Mouse (Mus musculus) testis, postnatal 10 days (tissue): ENCODE results near the gene Insl5.

Source experiments
- DNase-seq: peaks from one replicate; pipeline ENCODE4 v3.0.0; 2021; ENCODE audit warnings: low spot score

Gene Insl5

DNA sequence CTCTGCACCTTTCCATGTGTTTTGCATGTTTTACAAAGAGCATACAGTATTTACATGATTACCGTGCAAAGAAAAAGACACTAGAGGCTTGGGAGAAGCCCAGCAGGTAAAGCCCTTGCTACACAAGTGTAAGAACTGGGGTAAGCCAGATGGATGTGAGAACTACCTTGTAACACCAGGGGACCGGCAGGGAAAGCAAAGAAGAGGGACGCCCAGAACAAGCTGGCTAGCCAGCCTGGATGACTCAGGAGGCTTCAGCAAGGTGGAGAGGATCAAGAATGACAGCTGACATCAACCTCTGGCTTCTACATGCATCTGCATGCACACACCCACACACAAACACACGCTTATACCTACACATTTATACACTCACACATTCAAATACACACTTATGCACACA is 36.6 kb downstream of the Insl5 start:
- DNase-seq: no peak

DNA sequence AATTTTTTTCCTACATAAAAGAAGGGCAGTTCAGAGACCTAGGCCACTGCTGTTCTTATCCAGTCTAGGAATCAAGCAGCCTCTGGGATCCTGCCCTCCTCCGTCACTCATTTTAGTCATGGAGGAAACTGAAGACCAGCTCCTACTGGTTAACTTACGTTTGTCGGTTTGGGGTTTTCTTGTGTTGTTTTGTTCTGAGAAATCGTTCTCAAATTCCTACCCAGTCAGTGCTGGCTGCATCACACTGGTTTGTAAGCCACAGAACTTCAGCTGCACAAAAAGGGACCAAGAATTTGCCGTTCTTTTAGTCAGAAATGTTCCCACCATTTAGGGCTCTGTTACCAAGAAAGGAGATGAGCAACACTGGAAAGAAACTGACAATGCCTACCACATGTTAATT is 37.3 kb downstream of the Insl5 start:
- DNase-seq: no peak

DNA sequence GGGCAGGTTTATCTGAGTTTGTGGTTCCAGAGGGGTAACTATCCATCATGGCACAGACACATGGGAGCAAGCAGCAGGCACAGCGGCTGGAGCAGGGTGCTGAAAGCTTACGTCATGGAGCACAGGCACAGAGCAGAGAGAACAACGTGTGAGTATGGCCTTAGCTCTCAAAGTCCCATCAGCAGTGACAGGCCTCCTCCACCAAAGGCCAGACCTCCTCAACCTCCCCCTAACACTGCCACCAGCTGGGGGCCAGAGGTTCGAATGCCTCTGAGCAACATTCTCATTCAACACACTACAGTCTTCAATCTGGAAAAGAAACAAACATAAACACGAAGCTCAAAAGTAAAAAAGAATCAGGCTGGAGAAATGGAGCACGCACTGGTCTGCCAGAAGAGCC is 38.1 kb downstream of the Insl5 start:
- no peak for DNase-seq

DNA sequence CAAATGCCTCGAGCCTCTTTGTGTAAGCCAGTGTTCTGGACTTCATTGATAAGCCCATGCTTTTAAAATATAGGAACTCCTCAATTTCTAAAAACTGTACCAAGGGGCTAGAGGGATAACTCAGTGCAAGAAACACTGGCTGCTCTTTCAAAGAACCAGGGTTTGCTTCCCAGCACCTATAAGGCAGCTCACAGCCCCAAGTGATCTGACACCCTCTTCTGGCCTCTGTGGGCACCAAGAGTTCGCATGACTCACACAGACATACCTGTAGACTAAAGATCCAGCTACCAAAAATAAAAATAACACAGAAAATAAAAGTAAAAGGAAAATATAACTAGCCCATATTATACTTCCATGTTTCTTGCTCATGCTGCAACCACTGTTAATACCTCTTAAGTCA is 38.9 kb downstream of the Insl5 start:
- no peak for DNase-seq

DNA sequence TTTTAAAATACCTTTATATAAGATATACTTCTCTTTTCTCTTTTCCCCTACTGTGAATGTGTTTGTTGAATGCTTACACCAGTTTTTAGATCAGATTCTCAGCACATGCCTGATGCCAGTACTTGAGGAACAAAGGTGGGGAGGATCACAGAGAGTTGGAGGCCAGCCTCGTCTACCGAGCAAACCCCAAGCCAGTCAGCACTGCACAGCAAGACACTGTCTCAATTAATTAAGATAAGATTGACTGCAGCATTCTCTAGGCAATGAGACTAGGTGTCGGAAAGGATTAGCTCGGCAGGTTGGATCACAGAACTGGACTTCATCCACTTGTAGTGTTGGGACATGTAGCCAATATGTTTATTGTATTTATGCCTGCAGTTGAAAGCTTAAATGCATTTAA is 39.3 kb downstream of the Insl5 start:
- DNase-seq: no peak

DNA sequence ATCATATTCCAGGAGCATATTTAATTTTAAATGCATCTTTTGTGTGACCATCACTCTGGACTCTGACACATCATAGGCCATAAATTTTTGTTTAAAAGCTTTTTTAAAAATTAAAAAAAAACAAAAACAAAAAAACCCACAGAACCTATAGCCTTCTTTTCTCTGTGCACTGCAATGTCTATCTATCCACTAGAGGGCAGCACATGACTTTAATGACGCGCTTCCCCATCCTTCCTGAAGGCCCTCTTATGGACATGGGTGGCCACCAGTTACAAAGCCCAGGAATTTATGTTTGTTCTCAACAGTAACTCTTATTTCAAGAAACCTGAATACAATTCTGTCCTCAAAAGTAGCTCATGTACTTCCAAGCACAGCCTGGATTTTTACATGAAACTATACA is 39.7 kb downstream of the Insl5 start:
- peak; percentile 57 for DNase-seq

DNA sequence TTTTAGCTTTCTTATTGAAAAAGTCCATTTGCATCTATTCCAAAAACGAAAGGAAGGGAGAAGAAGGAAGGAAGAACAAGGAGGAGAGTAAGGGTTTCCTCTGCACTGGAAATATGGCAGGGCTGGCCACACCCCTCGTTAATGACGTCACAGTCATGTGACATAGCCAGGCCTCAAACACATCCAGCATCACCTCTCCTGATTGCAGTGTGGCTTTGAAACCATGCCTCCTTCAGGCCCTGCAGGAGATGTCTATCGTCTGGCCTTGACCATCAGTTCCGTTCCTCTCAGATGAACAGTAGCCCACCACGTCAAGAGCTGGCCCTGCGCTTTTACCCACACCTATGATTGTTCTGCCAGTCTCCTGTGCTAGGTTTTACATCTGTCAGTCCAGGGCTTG is 40.5 kb downstream of the Insl5 start:
- no peak for DNase-seq

DNA sequence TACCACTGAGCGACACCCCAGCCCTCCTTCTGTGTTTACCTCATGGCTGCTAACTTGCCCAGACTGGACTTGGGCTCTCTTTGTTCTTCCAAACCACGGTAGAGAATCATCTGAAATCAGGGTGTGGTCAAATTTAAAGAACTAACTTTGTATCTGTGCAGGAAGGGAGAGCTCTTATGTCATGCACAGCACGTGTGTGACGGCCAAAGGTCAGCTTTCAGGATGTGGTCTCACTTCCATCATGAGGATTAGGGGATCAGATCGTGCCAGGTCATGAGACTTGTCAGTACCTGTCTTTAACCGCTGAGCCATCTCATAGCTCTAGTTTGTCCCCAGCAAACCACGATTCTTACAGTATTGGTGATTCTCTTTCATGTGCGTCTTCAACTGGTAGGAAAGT is 44.9 kb downstream of the Insl5 start:
- DNase-seq: no peak

DNA sequence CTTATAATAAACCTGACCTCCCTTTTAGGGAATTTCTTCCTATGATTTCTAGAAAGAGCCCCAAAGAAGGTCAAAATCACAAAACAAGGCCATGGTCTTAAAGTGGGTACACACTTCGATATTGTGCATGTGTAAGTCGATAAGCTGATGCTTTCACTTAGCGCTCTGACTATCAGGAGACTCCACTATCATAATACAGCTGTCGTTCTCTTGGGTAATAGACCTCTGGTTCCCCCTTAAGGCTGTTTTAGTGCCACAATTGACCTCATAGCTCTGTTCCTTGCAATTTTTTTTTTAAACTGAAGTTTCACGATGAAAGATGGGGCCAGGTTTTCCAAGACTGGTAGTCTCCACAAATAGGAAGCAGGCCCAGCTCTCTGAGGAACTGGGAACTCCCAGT is 47.3 kb downstream of the Insl5 start:
- DNase-seq: no peak

DNA sequence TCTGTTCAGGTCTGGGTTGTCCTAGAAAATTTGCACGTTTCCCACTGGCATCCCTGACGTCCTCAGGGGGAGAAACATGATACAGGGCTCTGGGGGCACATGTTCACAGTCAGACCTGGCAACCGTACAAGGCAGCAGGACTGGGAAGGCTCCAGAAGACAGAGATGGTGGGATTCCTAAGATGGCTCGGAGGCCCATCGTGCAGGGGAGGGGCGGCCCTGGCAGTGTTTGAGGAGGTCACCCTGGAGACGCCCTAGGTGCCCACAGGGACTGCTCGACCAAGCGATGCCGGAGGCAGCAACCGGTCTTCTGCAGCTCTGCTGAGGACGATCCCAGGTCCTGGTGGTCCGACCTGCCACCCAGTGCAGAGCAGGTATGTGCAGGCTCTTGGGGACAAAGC is 48.2 kb downstream of the Insl5 start, which contains the start of gene Tctex1d1:
Gene Tctex1d1, plus strand, starts transcription at position 167 of the 400 bp plus-strand sequence.
- DNase-seq: no peak

DNA sequence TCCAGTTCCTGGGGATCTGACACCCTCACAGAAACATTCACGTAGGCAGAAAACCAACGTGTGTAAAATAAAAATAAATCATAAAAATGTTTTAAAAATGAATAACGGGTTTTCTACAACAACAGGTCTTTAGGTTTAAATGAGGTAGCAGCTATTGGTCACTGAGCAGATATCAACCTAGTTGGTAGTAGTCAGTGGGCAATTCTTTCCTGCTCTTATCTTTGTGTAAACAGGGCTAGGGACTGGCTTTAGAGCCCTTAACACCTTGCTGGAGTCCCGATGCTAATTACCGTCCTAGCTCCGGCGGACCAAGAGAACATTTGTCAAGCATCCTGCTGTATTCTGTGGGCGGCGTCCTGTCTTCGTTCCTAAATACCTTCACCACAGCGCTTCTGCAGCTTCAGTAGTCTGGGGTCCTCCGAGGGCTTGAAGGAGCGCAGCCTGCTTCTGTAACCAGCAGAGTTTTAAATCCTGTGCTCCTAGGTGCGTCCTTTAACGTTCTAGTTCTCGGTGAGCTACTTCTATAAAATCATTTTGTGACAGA is 48.8 kb downstream of the Insl5 start:
- no peak for DNase-seq

DNA sequence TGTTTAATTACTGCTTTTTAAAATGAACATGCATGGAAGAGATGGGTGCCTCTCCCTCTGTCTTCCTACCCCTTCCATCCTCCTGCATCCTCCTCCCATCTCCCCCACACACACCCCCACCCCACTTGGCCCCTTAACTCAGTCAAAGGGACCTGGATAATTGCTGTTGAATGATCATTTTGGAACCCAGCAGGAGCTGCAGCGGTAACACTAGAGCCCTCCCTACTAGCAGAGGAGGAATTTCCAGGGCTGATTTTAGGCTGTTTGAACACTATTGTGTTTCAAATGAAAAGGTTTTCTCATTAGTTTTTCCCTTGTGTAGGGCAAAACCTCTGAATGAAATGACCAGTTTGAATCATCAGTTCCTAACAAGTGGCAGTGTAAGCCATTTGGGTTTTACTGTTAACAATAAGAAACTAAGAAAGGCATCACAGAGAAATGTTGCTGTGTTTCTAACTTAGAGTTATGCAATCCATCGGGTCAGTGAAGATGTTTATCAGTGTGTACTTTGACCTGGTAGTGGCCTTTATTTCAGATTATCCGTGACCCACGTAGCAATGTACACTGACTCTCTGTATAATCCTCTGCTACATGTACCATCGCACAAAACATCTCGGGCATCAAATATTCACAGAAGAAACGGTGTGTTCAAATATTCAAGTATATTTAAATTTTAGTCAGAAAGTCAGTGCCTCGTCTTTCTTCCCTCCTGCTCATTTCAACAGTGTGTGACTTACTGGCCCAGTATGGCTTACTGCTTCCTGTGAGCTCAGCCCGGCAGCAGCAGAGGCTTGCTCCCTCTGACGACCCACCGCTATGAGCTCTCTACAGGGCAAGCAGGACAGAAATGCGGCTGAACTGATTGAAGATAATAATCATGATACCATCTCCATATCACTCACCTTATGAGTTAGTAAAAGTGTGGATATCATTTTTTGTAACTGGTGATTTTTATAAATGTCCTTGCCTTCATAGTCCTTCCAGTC is 50.1 kb downstream of the Insl5 start:
- no peak for DNase-seq

DNA sequence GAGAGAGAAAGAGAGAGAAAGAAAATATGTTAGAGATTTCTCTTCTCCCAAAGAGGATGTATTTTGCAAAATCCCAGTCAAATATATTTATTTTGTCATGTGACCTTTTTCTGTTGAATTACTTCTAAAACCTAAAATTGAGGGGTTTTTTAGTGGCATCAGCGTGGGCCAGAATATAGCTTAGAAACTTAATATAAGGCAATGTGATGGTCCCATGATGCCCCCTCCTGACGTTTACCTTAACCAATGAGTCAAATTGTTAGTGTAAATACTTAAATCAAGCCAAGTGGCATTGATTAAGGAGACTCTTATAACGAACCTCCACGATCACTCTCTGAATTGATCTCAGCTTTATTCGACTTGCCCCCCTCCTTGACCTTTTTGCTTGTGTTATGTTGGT is 52.5 kb downstream of the Insl5 start:
- no peak for DNase-seq

DNA sequence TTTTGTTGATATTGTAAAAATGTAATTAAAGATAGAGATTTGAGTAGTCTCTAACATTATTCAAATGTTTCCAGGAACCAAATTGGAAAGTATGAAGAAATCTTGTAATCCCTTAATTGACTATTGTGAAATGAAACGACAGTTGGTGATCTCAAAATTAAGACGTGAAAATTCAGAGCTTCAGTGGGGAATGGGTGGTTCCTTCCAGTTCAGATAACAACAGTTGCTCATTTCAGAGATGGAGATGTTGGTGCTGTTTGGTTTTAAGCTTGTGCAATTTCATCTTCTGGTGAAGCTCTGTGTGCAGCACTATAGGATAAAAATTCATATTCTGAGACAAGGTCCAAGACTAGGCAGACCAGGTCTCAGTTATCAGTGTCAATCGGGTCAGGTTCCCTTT is 54.6 kb downstream of the Insl5 start:
- no peak for DNase-seq

DNA sequence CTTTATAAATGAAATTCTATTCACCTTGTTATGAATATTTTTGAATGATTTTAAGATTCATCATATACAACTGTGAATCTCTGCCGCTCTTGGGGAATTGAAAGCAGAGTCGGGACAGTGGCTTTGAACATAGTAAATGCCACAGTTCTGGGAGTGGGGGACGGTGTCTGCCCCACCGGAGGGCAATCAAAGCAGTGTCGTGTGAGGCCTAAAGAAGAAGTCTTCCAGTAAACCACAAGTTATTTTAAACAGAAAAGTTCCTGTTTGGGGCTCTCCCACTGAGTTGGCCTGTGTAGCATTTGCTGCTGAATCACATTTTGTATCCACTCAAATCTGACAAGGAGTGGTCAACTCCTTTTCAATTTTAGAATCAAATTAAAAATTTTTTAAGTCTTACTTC is 55.5 kb downstream of the Insl5 start:
- DNase-seq: no peak

DNA sequence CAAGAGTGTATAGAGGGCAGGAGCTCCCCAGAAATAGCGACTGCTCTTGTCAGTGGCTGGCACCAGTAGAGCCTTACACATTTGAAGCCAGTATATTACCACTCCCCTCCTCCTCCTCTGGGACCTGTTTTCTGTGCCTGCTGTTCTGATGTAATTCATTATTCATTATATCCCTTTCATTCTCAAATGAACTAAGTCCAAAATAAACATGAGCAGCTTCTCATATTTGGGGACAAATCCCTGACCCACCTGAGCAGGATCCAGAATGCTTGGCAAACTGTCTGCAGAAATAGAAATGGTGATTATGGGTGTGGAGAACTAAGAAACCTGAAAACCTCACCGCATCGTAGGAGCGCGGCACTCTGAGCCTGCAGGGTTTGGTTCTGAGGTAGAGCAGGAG is 57.0 kb downstream of the Insl5 start:
- no peak for DNase-seq
